Mouse (Mus musculus) testis, adult 2 months (tissue): Measurements from ENCODE around the gene Kcnk16.

Experiments
- CTCF ChIP-seq: fragments of 200-500 bp; IDR thresholded peaks from 2 replicates; pipeline ENCODE4 v1.5.1; 2012; ENCODE audit warnings: low read depth, mild to moderate bottlenecking, inconsistent platforms, low read length, moderate library complexity; ENCODE audit not compliant: control insufficient read depth, insufficient read depth, insufficient replicate concordance
- POLR2A ChIP-seq: fragments of 200-500 bp; IDR thresholded peaks from 2 replicates; pipeline ENCODE4 v1.6.1; 2012; ENCODE audit warnings: low read depth, mild to moderate bottlenecking, inconsistent platforms, low read length, moderate library complexity; ENCODE audit not compliant: control insufficient read depth

GRCm38 (mm10) chr14:20233016-20233980 lies 35.7 kb downstream of the Kcnk16 start:
- no peak for TF ChIP-seq CTCF
- TF ChIP-seq POLR2A: no peak
